Mouse (Mus musculus) hindbrain, embryonic 13.5 days (tissue): ENCODE results near the gene Slc34a2. TPM values are rescaled to one million over a fixed set of nuclear protein-coding genes. Genes with fewer than 3 reads are reported as not detected.
A peak's percentile ranks its signal among the peaks of the same experiment; 100 is the strongest.

Source experiments
- ATAC-seq: fragments of 200-750 bp; cut with Nextera tagmentation; 2 replicates; pipeline ENCODE4 v1.8.0; 2017; ENCODE audit warnings: moderate TSS enrichment; ENCODE audit not compliant: low FRiP score
- H3K27ac ChIP-seq: fragments of 300-500 bp; sonication (generic); 2 replicates; pipeline ENCODE4 v1.5.1; 2015; ENCODE audit warnings: inconsistent platforms, mild to moderate bottlenecking, moderate library complexity
- H3K27me3 ChIP-seq: fragments of 300-500 bp; sonication (generic); 2 replicates; pipeline ENCODE4 v1.6.1; 2015; ENCODE audit warnings: mild to moderate bottlenecking, inconsistent platforms
- H3K36me3 ChIP-seq: fragments of 300-500 bp; sonication (generic); 2 replicates; pipeline ENCODE4 v1.6.1; 2015; ENCODE audit warnings: mild to moderate bottlenecking, inconsistent platforms
- H3K4me1 ChIP-seq: fragments of 300-500 bp; sonication (generic); replicated peaks from 2 replicates; pipeline ENCODE4 v1.6.1; 2015; ENCODE audit warnings: inconsistent platforms
- H3K4me2 ChIP-seq: fragments of 300-500 bp; sonication (generic); 2 replicates; pipeline ENCODE4 v1.6.1; 2015; ENCODE audit warnings: inconsistent platforms, mild to moderate bottlenecking, moderate library complexity
- H3K4me3 ChIP-seq: fragments of 300-500 bp; sonication (generic); 2 replicates; pipeline ENCODE4 v1.5.1; 2015; ENCODE audit warnings: mild to moderate bottlenecking, inconsistent platforms
- H3K9ac ChIP-seq: fragments of 300-500 bp; sonication (generic); 2 replicates; pipeline ENCODE4 v1.6.1; 2015; ENCODE audit warnings: mild to moderate bottlenecking, inconsistent platforms
- H3K9me3 ChIP-seq: fragments of 300-500 bp; sonication (generic); 2 replicates; pipeline ENCODE4 v1.6.1; 2016; ENCODE audit warnings: inconsistent platforms
- WGBS: fragments of 180-500 bp; shearing (Covaris S2); methylation state at CpG from one replicate; pipeline ENCODE4 v1.1.7; 2015; 5-methylcytosine and 5-hydroxymethylcytosine counted together
- polyA plus RNA-seq: library from polyadenylated mRNA; unstranded; fragments of >200 nt; fragmentation: Nextera tagmentation; extraction: Ambion mirVana; gene quantifications from 2 replicates; pipeline ENCODE4 v1.2.1, GENCODE M21; 2015

Gene Slc34a2
- polyA plus RNA-seq = not detected in 2 replicates

- 96% methylated on average over 3 of the region's 3 CpGs for WGBS
- Histone ChIP-seq H3K9me3 (no peaks in the 10 kb centered on the region), H3K36me3 (no peaks in the 10 kb centered on the region), H3K4me1 (no peaks in the 10 kb centered on the region), H3K4me3 (no peak within 1 kb of the TSS), H3K27me3 (no peaks in the 10 kb centered on the region), H3K4me2 (no peak within 1 kb of the TSS), H3K27ac (no peak within 1 kb of the TSS), H3K9ac (no peak within 1 kb of the TSS)
- ATAC-seq = no peak
These were observed at the start of gene Slc34a2 for GRCm38 (mm10) chr5:53037781-53038180. Gene Slc34a2, plus strand, starts transcription at chr5:53038081.

DNA sequence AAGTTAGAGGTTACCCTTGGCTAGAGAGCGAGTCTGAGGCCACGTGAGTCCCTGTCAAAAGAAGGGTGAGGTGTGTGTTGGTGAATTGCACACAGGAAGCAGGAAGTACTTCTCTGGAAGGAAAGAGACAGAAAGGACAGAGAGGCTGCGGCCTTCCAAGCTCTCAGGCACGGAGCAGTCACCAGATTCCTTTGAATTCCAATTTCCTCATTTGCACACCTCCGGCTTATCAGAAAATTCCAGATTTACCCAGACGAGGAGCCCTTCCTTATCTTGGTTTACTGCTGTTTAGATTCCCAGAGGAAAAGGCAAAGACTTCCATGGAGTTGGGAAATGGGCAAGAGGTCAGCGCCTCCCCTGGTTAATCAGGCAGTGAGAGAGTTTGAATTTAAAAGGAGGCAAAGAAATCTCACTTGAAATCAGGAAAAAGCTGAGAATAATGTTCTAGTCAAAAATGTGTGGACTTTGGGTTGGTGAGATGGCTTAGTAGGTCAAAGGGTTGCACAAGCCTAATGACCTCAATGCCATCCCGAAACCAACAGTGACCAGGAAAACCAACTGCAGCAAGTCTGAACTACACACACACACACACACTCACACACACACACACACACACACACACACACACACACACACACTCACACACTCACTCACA is 47.1 kb upstream of the Slc34a2 start:
- H3K27ac ChIP-seq = no peak overlapping the region
- no peak overlapping the region for H3K4me3 ChIP-seq
- no peaks in the 10 kb centered on the region for H3K9me3 ChIP-seq
- WGBS = 85% methylated on average over 8 of the region's 8 CpGs
- ATAC-seq = no peak
- no peak overlapping the region for H3K4me2 ChIP-seq
- no peak overlapping the region for H3K9ac ChIP-seq
- H3K27me3 ChIP-seq = no peaks in the 10 kb centered on the region
- no peaks in the 10 kb centered on the region for H3K36me3 ChIP-seq
- H3K4me1 ChIP-seq = no peaks in the 10 kb centered on the region

DNA sequence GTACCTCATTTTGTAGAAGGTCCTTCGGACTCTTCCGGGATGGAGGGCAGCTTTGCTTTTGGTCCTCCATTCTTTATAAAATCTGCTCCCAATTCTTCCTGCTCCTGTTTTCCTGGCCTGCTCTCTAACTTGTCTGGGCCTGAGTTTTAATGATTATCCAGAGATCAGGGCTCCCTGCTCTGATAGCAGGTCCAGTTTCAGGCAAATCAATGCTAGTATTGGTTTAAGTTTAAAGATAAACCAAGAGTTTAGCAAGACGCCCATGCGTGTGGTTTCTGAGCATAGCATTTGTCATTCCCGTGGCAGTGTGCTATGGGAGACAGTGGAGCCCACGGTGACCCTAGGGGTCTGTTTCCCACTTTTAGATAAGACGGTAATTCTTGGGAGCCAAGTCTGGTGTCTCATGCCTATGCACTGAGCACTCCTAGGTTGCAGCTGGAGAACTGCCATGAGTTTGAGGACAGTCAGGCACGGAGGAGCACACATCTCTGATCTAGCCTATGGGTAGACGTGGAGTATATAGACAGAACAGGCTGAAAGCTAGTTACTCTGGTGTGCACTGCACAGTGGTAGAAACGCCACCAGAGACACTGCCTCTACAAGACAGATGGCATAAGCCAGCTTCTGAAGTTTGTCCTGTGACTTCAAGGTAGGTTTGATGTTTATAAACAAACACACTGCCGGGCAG is 45.5 kb upstream of the Slc34a2 start:
- Histone ChIP-seq H3K36me3 (no peaks in the 10 kb centered on the region), H3K4me2 (no peak overlapping the region), H3K9ac (no peak overlapping the region), H3K9me3 (no peaks in the 10 kb centered on the region), H3K4me1 (peaks cover 8% of the 10 kb centered on the region), H3K27me3 (no peaks in the 10 kb centered on the region), H3K27ac (no peak overlapping the region), H3K4me3 (no peak overlapping the region)
- no peak for ATAC-seq
- WGBS = 94% methylated on average over 11 of the region's 11 CpGs

GRCm38 (mm10) chr5:52993490-52994282 is 44.2 kb upstream of the Slc34a2 start:
- no peak overlapping the region for H3K4me3 ChIP-seq
- no peaks in the 10 kb centered on the region for H3K36me3 ChIP-seq
- H3K9me3 ChIP-seq = no peaks in the 10 kb centered on the region
- peaks cover 8% of the 10 kb centered on the region for H3K4me1 ChIP-seq
- H3K27me3 ChIP-seq = no peaks in the 10 kb centered on the region
- no peak for ATAC-seq
- WGBS = 92% methylated on average over 12 of the region's 12 CpGs
- H3K4me2 ChIP-seq = no peak overlapping the region
- no peak overlapping the region for H3K27ac ChIP-seq
- H3K9ac ChIP-seq = no peak overlapping the region

- H3K4me3 ChIP-seq = no peak overlapping the region
- no peaks in the 10 kb centered on the region for H3K27me3 ChIP-seq
- H3K27ac ChIP-seq = no peak overlapping the region
- ATAC-seq = no peak
- H3K9me3 ChIP-seq = no peaks in the 10 kb centered on the region
- no peaks in the 10 kb centered on the region for H3K36me3 ChIP-seq
- WGBS = 94% methylated on average over 4 of the region's 4 CpGs
- peaks cover 8% of the 10 kb centered on the region for H3K4me1 ChIP-seq
- no peak overlapping the region for H3K4me2 ChIP-seq
- H3K9ac ChIP-seq = no peak overlapping the region
These were observed 42.4 kb upstream of the Slc34a2 start for GRCm38 (mm10) chr5:52995461-52995860.

- Histone ChIP-seq H3K36me3 (no peaks in the 10 kb centered on the region), H3K4me2 (no peak overlapping the region), H3K9ac (no peak overlapping the region), H3K27me3 (no peaks in the 10 kb centered on the region), H3K4me1 (peaks cover 8% of the 10 kb centered on the region), H3K4me3 (no peak overlapping the region), H3K27ac (no peak overlapping the region), H3K9me3 (no peaks in the 10 kb centered on the region)
- 27% methylated on average over 3 of the region's 3 CpGs for WGBS
- no peak for ATAC-seq
These were observed 41.7 kb upstream of the Slc34a2 start for GRCm38 (mm10) chr5:52996145-52996544.

GRCm38 (mm10) chr5:52996601-52997000 is 41.3 kb upstream of the Slc34a2 start:
- H3K9me3 ChIP-seq = no peaks in the 10 kb centered on the region
- no peak overlapping the region for H3K27ac ChIP-seq
- no peak overlapping the region for H3K4me3 ChIP-seq
- H3K9ac ChIP-seq = no peak overlapping the region
- ATAC-seq = peak; percentile 49
- no peaks in the 10 kb centered on the region for H3K36me3 ChIP-seq
- H3K4me1 ChIP-seq = peaks cover 8% of the 10 kb centered on the region
- no peaks in the 10 kb centered on the region for H3K27me3 ChIP-seq
- 16% methylated on average over 8 of the region's 8 CpGs for WGBS
- H3K4me2 ChIP-seq = no peak overlapping the region

- Histone ChIP-seq H3K9ac (no peak overlapping the region), H3K27me3 (no peaks in the 10 kb centered on the region), H3K4me2 (no peak overlapping the region), H3K27ac (no peak overlapping the region), H3K4me1 (peaks cover 8% of the 10 kb centered on the region), H3K9me3 (no peaks in the 10 kb centered on the region), H3K36me3 (no peaks in the 10 kb centered on the region), H3K4me3 (no peak overlapping the region)
- ATAC-seq = peak; percentile 57
- 75% methylated on average over 10 of the region's 11 CpGs for WGBS
These were observed 40.8 kb upstream of the Slc34a2 start for GRCm38 (mm10) chr5:52997032-52997431.

DNA sequence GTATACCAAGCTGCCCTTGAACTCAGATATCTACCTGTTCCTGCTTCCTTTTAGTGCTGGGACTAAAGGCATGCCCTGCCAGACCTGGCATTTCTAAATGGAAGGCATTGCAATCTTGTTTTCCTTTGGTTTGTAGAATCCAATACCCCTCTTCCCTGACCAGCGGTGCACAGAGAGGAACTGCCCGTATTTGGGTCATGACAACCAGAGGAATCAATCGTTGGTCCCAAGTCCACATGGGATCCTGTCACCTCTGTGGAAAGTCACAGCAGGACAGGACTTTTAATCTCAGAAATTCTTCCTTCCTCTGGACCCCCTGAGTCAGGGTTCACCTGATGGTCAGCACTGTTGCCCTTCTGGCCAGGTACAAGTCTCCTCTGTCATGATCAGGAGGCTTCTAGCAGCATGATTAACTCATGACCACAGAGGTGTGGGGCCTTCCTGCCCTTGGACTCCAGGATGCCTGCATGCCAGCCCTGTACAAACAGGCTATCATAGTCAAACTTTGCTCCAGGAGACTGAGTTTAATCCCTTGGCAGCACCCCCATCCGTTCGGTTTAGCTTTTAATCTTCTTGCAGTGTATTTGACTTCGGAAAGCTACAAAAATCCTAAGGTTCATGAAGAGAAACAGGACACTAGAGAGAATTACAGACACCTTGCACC is 39.7 kb upstream of the Slc34a2 start:
- no peak overlapping the region for H3K27ac ChIP-seq
- H3K36me3 ChIP-seq = no peaks in the 10 kb centered on the region
- H3K9ac ChIP-seq = no peak overlapping the region
- no peak overlapping the region for H3K4me3 ChIP-seq
- H3K4me1 ChIP-seq = peaks cover 12% of the 10 kb centered on the region
- no peaks in the 10 kb centered on the region for H3K27me3 ChIP-seq
- ATAC-seq = no peak
- H3K9me3 ChIP-seq = no peaks in the 10 kb centered on the region
- H3K4me2 ChIP-seq = no peak overlapping the region
- whole genome bisulfite sequencing = 91% methylated on average over 6 of the region's 6 CpGs

GRCm38 (mm10) chr5:53000169-53000872 is 37.6 kb upstream of the Slc34a2 start:
- no peaks in the 10 kb centered on the region for H3K27me3 ChIP-seq
- no peaks in the 10 kb centered on the region for H3K36me3 ChIP-seq
- no peak overlapping the region for H3K4me2 ChIP-seq
- ATAC-seq = no peak
- no peak overlapping the region for H3K9ac ChIP-seq
- H3K4me1 ChIP-seq = peaks cover 12% of the 10 kb centered on the region
- WGBS = 57% methylated on average over 5 of the region's 5 CpGs
- H3K9me3 ChIP-seq = 0 out of 2 replicates have a peak, but pooled peaks cover 2% of the 10 kb centered on the region
- no peak overlapping the region for H3K27ac ChIP-seq
- no peak overlapping the region for H3K4me3 ChIP-seq

GRCm38 (mm10) chr5:53002599-53003203 is 35.2 kb upstream of the Slc34a2 start:
- no peaks in the 10 kb centered on the region for H3K27me3 ChIP-seq
- H3K27ac ChIP-seq = no peak overlapping the region; the same call in 1 of the 2 replicates
- 0 out of 2 replicates have a peak, but pooled peaks cover 4% of the 10 kb centered on the region for H3K4me1 ChIP-seq
- H3K4me2 ChIP-seq = no peak overlapping the region
- 0 out of 2 replicates have a peak, but pooled peaks cover 6% of the 10 kb centered on the region for H3K9me3 ChIP-seq
- ATAC-seq = peak; percentile 32; the same call in 1 of the 2 replicates
- no peak overlapping the region for H3K9ac ChIP-seq
- H3K4me3 ChIP-seq = no peak overlapping the region
- no peaks in the 10 kb centered on the region for H3K36me3 ChIP-seq
- 66% methylated on average over 8 of the region's 8 CpGs for WGBS
